19 mouse cellular contexts compared by ENCODE assay signal in genomic region chr19:55564104-55564938, GRCm38 (mm10).
DNase-seq lines count a peak whose midpoint lies in the region; ATAC-seq lines count a peak whose summit lies in the region.
"Had no signal": no experiment of that assay in that cellular context is flagged by ENCODE, and none has a peak within 500 bp of the region (broad histone marks: within the 10 kb centered on the region; RNA-seq: fewer than 3 reads in every experiment).

No protein-coding gene starts in this region.

- no peak for ATAC-seq in heart, embryonic 13.5 days (ENCODE audit: extremely low read depth, insufficient number of reproducible peaks, low FRiP score, low TSS enrichment)
- peak; percentile 82 for ATAC-seq in liver, embryonic 11.5 days (replicated peaks; ENCODE audit: low FRiP score)
- peak; percentile 58 for ATAC-seq in megakaryocyte-erythroid progenitor cell, adult 5-6 weeks (replicated peaks; ENCODE audit: low FRiP score, low TSS enrichment, poor library complexity, severe bottlenecking)
- ATAC-seq in inflammation-experienced regulatory T-cells, adult 6 months, result no peak
- ATAC-seq: forebrain, embryonic 16.5 days; hindbrain, embryonic 16.5 days; intestine, postnatal 0 days; Patski had no signal

- WGBS in heart, embryonic 13.5 days, result 80% methylated on average over 13 of the region's 13 CpGs
- 67% methylated on average over 13 of the region's 13 CpGs for WGBS in liver, embryonic 11.5 days

- no peak for DNase-seq in heart, postnatal 4 days
- peak; percentile 51 for DNase-seq in c-Kit-positive CD71-positive TER-119-negative erythroid progenitor cells, embryonic 14.5 days (ENCODE audit: low read depth)
- no peak for DNase-seq in liver, embryonic 11.5 days (ENCODE audit: low spot score)
- DNase-seq in layer of hippocampus, postnatal 36 days, result no peak
- DNase-seq: adrenal gland, adult 8-10 months; cerebellum, adult 9-11 months; lung, embryonic 14.5 days; lung, postnatal 36 days; right cerebral cortex, postnatal 4 days had no signal

- no peaks in the 10 kb centered on the region for H3K36me3 ChIP-seq in heart, embryonic 13.5 days
- H3K36me3 ChIP-seq in liver, embryonic 11.5 days (ENCODE audit: control insufficient read depth, insufficient read depth, low read length), result no peaks in the 10 kb centered on the region
- H3K36me3 ChIP-seq: embryonic facial prominence, embryonic 15.5 days had no signal

- no peaks in the 10 kb centered on the region for H3K9me3 ChIP-seq in heart, embryonic 13.5 days
- no peaks in the 10 kb centered on the region for H3K9me3 ChIP-seq in liver, embryonic 11.5 days (ENCODE audit: control insufficient read depth, low read length)
- H3K9me3 ChIP-seq: embryonic facial prominence, embryonic 15.5 days; midbrain, embryonic 10.5 days had no signal

- H3K4me2 ChIP-seq in heart, embryonic 13.5 days, result peak overlapping the region; percentile 43; the same call in 1 of the 2 replicates
- no peak overlapping the region for H3K4me2 ChIP-seq in liver, embryonic 11.5 days
- H3K4me2 ChIP-seq: embryonic facial prominence, embryonic 15.5 days; lung, embryonic 14.5 days had no signal

- peaks cover 83% of the 10 kb centered on the region for H3K4me1 ChIP-seq in heart, embryonic 13.5 days
- H3K4me1 ChIP-seq in liver, embryonic 11.5 days (replicated peaks; ENCODE audit: control insufficient read depth, insufficient read depth, low read length), result peaks cover 43% of the 10 kb centered on the region

- H3K4me3 ChIP-seq in heart, embryonic 13.5 days, result no peak overlapping the region
- no peak overlapping the region for H3K4me3 ChIP-seq in liver, embryonic 11.5 days (ENCODE audit: low read depth, low read length)
- H3K4me3 ChIP-seq: embryonic facial prominence, embryonic 15.5 days; left cerebral cortex, adult 2 months; midbrain, embryonic 10.5 days had no signal

- peak overlapping the region; percentile 84 for H3K27ac ChIP-seq in heart, embryonic 13.5 days (replicated peaks)
- peak overlapping the region; percentile 30 for H3K27ac ChIP-seq in liver, embryonic 11.5 days (ENCODE audit: low read depth, low read length)
- H3K27ac ChIP-seq: embryonic facial prominence, embryonic 15.5 days; left cerebral cortex, adult 2 months had no signal

- H3K9ac ChIP-seq in heart, embryonic 13.5 days, result peak overlapping the region; percentile 5; the same call in 1 of the 2 replicates
- H3K9ac ChIP-seq in liver, embryonic 11.5 days (ENCODE audit: low read depth, low read length), result no peak overlapping the region
- H3K9ac ChIP-seq: embryonic facial prominence, embryonic 15.5 days; lung, embryonic 14.5 days had no signal

- H3K27me3 ChIP-seq in heart, embryonic 13.5 days (replicated peaks), result no peaks in the 10 kb centered on the region; the same call in 1 of the 2 replicates
- no peaks in the 10 kb centered on the region for H3K27me3 ChIP-seq in liver, embryonic 11.5 days (replicated peaks; ENCODE audit: control insufficient read depth, insufficient read depth, low read length)
- H3K27me3 ChIP-seq: Patski had no signal

Comparison
In these comparisons a context has a peak if more than half of its experiments do, and no peak if none do; other contexts are left out.
1. ATAC-seq: peak in liver, embryonic 11.5 days (single experiment) and megakaryocyte-erythroid progenitor cell, adult 5-6 weeks (single experiment); none in heart, embryonic 13.5 days (single experiment) and inflammation-experienced regulatory T-cells, adult 6 months (single experiment).